Mouse (Mus musculus): ENCODE data around the gene Iscu. TPM values are rescaled to one million over a fixed set of nuclear protein-coding genes. Genes with fewer than 3 reads are reported as not detected.
A peak's percentile ranks its signal among the peaks of the same experiment; 100 is the strongest.
"Not testable (repeated sequence)": the region's sequence is repeated elsewhere in the genome, so short reads cannot be mapped to it uniquely, and the experiment has no call there.

Iscu gene
- total RNA-seq, 1 experiment from 2014 or later = 78.7 TPM

GRCm38 (mm10) chr5:113751521-113752157 is 20.9 kb upstream of the Iscu start:
- ATAC-seq (replicated peaks; ENCODE audit: low read depth, poor library complexity, severe bottlenecking) = no peak

- no peak for ATAC-seq (replicated peaks; ENCODE audit: low read depth, poor library complexity, severe bottlenecking)
Observed at GRCm38 (mm10) chr5:113755347-113756030, 17.1 kb upstream of the Iscu start.

GRCm38 (mm10) chr5:113761585-113761984 is 11.0 kb upstream of the Iscu start:
- peak; percentile 22; the same call in 1 of the 2 replicates for ATAC-seq (replicated peaks; ENCODE audit: low read depth, poor library complexity, severe bottlenecking)

- ATAC-seq (replicated peaks; ENCODE audit: low read depth, poor library complexity, severe bottlenecking) = no peak
Observed at GRCm38 (mm10) chr5:113764426-113764825, 8.1 kb upstream of the Iscu start.

GRCm38 (mm10) chr5:113765641-113766526 is 6.7 kb upstream of the Iscu start:
- no peak for ATAC-seq (replicated peaks; ENCODE audit: low read depth, poor library complexity, severe bottlenecking)

DNA sequence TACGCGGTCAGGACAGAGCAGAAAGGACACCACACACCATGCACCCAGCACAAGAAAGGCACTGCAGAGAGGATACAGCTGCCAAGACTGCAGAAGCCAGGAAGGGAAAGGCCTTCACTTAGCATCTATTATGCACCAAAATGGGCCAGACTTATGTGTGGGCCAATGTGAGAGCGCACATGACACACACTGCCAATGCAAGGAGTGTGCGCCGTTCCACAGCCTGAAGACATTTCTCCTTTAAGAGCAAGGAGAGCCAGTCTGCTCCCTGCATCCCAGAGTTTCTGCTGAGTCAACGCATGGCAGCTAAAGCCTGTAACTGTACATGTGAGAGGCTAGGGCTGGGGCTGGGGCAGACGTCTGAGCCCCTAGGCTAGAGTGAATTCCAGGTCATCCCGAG is 3.7 kb upstream of the Iscu start:
- ATAC-seq (replicated peaks; ENCODE audit: low read depth, poor library complexity, severe bottlenecking) = no peak

DNA sequence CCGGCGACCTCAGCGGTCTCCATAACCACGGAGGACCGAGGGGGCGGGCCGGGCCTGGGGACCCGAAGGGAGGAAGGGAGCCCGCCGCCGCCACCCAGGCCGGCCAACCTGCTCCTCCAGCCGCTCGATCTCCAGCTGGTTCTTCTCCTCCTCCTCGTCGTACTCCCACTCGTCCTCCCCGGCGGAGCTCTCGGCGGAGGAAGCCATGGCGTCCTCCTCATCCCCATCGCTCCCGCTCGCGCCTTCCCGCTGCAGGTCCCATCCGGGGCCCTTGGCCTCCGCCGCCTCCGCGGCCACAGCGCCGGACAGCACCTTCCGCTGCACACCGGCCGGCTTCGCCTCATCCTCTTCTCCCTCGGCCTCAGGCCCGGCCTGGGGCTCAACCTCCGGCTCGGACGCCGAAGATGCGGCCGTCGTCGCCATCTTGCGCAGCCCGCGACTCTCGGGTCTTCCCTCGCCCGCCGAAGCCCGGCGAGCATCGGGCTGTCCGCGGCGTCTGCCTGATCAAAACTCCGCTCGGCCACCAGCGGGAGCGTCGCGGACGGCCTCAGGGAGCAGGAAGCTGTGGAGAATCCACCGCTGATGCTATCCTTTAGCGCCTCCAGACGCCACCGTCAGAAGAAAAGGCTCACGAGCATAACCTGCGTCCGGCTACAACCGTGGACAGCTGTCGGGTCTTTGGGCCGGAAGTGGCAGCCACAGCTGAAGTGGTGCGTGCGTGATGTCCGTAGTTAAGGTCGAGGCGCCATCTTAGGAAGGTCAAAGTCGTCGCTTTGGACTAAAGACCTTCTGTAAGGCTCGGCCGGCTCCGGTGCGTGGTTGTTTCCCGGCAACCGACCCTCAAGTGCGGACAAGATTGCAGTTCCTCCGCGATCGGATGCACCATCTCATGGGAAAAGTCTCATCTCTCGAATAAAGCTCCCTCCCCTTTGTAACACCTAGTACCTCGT is 1.1 kb upstream of the Iscu start:
- ATAC-seq (replicated peaks; ENCODE audit: low read depth, poor library complexity, severe bottlenecking) = peak; percentile 71

GRCm38 (mm10) chr5:113772905-113773519 is 464 bp downstream of the Iscu start:
- ATAC-seq (replicated peaks; ENCODE audit: low read depth, poor library complexity, severe bottlenecking) = no peak

DNA sequence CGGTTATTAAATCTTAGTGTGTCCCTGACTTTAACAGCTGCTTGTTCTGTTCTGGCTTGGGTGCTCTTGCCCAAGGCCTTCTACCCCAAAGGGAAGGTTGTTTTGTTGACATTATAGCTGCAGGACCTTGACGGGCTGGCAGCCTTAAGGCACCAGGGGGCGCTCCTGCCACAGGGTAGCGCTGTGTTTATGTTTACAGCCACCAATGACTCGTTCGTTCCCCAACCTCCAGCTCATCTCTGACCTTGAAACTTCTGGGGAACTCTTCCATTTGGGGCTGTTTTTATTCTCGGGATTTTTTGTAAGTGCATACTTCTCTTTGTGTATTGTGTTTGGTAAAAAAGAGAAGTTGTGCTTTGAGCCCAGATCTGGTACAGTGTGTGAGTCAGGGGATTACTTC is 1.1 kb downstream of the Iscu start:
- peak; percentile 56 for ATAC-seq (replicated peaks; ENCODE audit: low read depth, poor library complexity, severe bottlenecking)

DNA sequence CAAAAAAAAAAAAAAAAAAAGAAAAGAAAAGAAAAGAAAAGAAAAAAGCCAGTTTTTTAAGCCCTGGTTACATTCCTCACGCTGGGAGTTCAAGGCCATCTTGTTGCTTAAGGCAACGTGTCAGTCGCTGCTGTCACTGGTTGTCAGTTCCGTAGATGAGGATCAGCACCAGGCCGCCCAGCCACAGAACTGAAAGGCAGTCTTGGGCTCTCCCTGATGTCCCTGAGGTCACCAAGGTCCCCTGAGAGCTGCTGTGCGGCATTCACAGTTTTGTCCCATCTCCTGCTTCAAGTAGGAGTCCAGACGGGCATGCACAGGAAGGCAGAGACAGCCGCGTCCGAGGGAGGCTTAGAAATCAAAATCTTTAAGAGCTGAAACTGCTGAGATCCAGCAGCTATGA is 3.0 kb downstream of the Iscu start:
- no peak for ATAC-seq (replicated peaks; ENCODE audit: low read depth, poor library complexity, severe bottlenecking)

DNA sequence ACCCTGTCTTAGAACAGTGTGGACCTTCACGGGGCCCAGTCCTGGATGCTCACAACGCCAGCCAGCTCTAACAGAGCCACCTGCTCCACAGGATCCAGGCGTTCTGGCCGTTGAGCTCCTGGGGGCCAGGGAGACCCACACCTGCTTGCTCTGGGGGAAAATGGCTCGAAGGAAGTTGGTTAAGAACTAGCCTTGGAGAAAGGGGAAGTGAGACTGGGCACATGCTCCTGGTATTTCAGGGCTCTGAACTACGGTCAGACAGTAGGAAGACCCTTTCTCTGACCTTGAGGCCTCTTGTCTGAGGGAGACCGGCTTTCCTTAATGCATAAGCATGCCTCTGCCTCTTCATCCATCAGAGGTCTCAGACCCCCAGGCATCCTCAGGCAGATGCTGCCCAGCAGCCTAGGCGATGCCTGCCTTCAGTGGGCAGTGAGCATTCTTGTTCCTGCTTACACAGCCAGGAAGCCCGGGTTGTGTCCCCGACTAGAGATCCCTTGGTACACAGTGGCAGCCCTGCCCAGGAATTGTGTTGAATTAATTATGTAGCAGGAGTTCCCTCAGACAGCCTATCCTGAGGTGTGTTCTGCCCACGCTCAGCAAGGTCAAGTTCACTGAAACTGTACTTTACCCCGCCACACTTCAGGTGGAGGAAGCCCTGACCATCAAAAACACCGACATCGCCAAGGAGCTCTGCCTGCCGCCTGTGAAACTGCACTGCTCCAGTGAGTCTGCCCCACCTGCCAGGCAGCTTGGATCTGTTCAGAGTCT is 3.8 kb downstream of the Iscu start:
- ATAC-seq (replicated peaks; ENCODE audit: low read depth, poor library complexity, severe bottlenecking) = peak; percentile 20

DNA sequence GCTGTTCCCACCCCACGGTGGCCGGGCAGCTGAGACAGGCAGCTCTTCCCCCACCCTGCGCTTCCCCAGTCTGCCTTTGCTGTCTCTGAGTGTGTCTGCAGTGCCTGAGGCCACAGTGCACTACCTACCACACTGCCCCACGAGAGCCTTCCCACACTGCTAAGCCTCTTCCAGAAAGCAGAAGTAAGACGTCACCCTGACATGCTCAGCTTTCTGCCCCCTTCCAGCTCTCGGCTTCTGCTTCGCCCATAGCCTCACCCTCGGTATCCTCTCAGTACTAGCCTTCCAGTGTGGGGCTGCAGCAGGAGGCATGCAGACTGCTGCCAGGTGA is 4.3 kb downstream of the Iscu start:
- ATAC-seq (replicated peaks; ENCODE audit: low read depth, poor library complexity, severe bottlenecking) = peak; percentile 70

GRCm38 (mm10) chr5:113777728-113778127 is 5.2 kb downstream of the Iscu start:
- not testable (repeated sequence) for ATAC-seq (replicated peaks; ENCODE audit: low read depth, poor library complexity, severe bottlenecking)

- no peak for ATAC-seq (replicated peaks; ENCODE audit: low read depth, poor library complexity, severe bottlenecking)
Observed at GRCm38 (mm10) chr5:113779569-113779968, 7.0 kb downstream of the Iscu start.

DNA sequence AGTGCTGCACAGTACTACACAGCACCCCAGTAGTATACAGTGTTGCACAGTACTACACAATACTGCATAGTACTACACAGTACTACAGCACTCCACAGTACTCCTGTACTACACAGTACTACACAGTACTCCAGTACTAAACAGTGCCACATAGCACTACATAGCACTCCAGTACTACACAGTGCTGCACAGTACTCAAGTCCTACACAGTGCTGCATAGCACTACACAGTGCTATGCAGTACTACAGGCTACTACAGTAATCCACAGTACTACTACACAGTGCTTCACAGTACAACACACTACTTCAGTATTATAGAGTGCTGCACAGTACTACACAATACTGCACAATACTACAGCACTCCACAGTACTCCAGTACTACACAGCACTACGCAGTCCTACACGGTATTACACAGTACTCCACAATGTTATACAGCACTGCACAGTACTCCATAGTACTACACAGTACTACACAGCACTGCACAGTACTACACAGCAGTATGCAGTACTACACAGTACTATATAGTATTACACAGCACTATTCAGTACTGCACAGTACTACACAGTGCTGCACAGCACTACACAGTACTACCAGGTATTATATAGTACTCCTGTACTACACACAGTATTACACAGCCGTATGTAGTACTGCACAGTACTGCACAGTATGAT is 7.7 kb downstream of the Iscu start:
- no peak for ATAC-seq (replicated peaks; ENCODE audit: low read depth, poor library complexity, severe bottlenecking)

DNA sequence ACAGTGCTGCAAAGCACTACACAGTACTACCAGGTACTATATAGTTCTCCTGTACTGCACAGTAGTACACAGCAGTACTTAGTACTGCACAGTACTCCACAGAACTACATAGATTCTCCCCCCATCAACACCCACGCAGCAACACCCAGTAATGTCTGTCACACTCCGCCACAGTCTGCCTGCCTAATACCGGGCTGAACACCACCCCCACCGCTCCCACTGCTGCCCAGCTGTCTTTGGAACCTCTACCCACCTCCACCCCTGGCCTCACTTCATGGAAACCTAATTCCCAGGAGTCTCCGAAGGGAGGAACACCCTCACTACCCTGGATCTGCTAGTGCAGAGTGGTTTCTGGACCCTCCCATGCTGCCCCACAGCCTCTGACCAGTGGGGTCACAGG is 8.2 kb downstream of the Iscu start:
- no peak for ATAC-seq (replicated peaks; ENCODE audit: low read depth, poor library complexity, severe bottlenecking)

- ATAC-seq (replicated peaks; ENCODE audit: low read depth, poor library complexity, severe bottlenecking) = no peak
Observed at GRCm38 (mm10) chr5:113781254-113781653, 8.7 kb downstream of the Iscu start.

DNA sequence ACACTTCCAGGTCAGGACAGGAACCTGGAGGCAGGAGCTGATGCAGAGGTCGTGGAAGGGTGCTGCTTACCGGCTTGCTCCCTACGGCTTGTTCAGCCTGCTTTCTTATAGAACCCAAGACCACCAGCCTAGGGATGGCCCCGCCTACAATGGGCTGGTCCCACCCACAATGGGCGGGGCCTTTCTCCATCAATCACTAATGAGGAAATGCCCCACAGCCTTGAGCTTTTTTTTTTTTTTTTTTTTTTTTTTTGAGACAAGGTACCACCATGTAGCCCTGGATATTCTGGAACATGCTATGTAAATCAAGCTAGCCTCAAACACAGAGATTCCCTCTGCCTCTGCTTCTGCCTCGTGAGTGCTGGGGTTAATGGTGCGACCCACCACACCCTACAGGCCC is 9.3 kb downstream of the Iscu start:
- no peak for ATAC-seq (replicated peaks; ENCODE audit: low read depth, poor library complexity, severe bottlenecking)
